Mouse (Mus musculus): ENCODE measurements around the gene Nid2. TPM values are rescaled to one million over a fixed set of nuclear protein-coding genes. Genes with fewer than 3 reads are reported as not detected.

Nid2 gene
- total and polyA plus RNA-seq, 3 experiments: 0.08 to 0.33 TPM; not detected in 1

GRCm38 (mm10) chr14:19709161-19709560 is 41.9 kb upstream of the Nid2 start:
- no peaks in the 10 kb centered on the region for H3K4me1 ChIP-seq (ENCODE audit: insufficient read depth, low read depth, low read length)
- H3K4me3 ChIP-seq (ENCODE audit: low read depth, low read length): no peak overlapping the region
- no peaks in the 10 kb centered on the region for H3K36me3 ChIP-seq (replicated peaks)
- TF ChIP-seq GATA1 (IDR thresholded peaks at IDR 0.05; ENCODE audit: borderline replicate concordance, low read length) (no peak), POLR2AphosphoS5 (IDR thresholded peaks at IDR 0.05; ENCODE audit: insufficient replicate concordance, low read depth, low read length) (no peak), TAL1 (conservative IDR thresholded peaks at IDR 0.05; ENCODE audit: low read depth, low read length) (no peak), CTCF (IDR thresholded peaks at IDR 0.05; ENCODE audit: low read depth, low read length) (no peak), GATA2 (IDR thresholded peaks at IDR 0.05; ENCODE audit: borderline replicate concordance, low read depth, low read length) (no peak)
- DNase-seq (ENCODE audit: low spot score) (no peak), ATAC-seq (ENCODE audit: extremely low read depth, insufficient number of reproducible peaks, low FRiP score, poor library complexity, severe bottlenecking) (no peak)
- H3K27me3 ChIP-seq (ENCODE audit: insufficient read depth, low read length): peaks cover 26% of the 10 kb centered on the region
- H3K9me3 ChIP-seq (replicated peaks): no peaks in the 10 kb centered on the region

GRCm38 (mm10) chr14:19711771-19712170 is 39.3 kb upstream of the Nid2 start:
- Histone ChIP-seq H3K9me3 (replicated peaks) (no peaks in the 10 kb centered on the region), H3K27me3 (ENCODE audit: insufficient read depth, low read length) (peaks cover 32% of the 10 kb centered on the region), H3K36me3 (replicated peaks) (no peaks in the 10 kb centered on the region), H3K4me3 (ENCODE audit: low read depth, low read length) (no peak overlapping the region), H3K4me1 (ENCODE audit: insufficient read depth, low read depth, low read length) (no peaks in the 10 kb centered on the region)
- no peak for TF ChIP-seq GATA1 (IDR thresholded peaks at IDR 0.05; ENCODE audit: borderline replicate concordance, low read length)
- ATAC-seq (ENCODE audit: extremely low read depth, insufficient number of reproducible peaks, low FRiP score, poor library complexity, severe bottlenecking) (no peak), DNase-seq (ENCODE audit: low spot score) (no peak)

- no peak for DNase-seq (ENCODE audit: low spot score)
- Histone ChIP-seq H3K4me3 (ENCODE audit: low read depth, low read length) (no peak overlapping the region), H3K9me3 (replicated peaks) (no peaks in the 10 kb centered on the region), H3K36me3 (replicated peaks) (no peaks in the 10 kb centered on the region), H3K27me3 (ENCODE audit: insufficient read depth, low read length) (peaks cover 29% of the 10 kb centered on the region), H3K4me1 (ENCODE audit: insufficient read depth, low read depth, low read length) (no peaks in the 10 kb centered on the region)
- TF ChIP-seq TAL1 (conservative IDR thresholded peaks at IDR 0.05; ENCODE audit: low read depth, low read length) (no peak), POLR2AphosphoS5 (IDR thresholded peaks at IDR 0.05; ENCODE audit: insufficient replicate concordance, low read depth, low read length) (no peak), GATA2 (IDR thresholded peaks at IDR 0.05; ENCODE audit: borderline replicate concordance, low read depth, low read length) (no peak), GATA1 (IDR thresholded peaks at IDR 0.05; ENCODE audit: borderline replicate concordance, low read length) (no peak), CTCF (IDR thresholded peaks at IDR 0.05; ENCODE audit: low read depth, low read length) (no peak)
- no peak for ATAC-seq (ENCODE audit: extremely low read depth, insufficient number of reproducible peaks, low FRiP score, poor library complexity, severe bottlenecking)
Measured at GRCm38 (mm10) chr14:19713067-19713466, 38.0 kb upstream of the Nid2 start.

GRCm38 (mm10) chr14:19719077-19719476 is 32.0 kb upstream of the Nid2 start:
- peaks cover 17% of the 10 kb centered on the region for H3K27me3 ChIP-seq (ENCODE audit: insufficient read depth, low read length)
- no peak for ATAC-seq (ENCODE audit: extremely low read depth, insufficient number of reproducible peaks, low FRiP score, poor library complexity, severe bottlenecking)
- H3K4me3 ChIP-seq (ENCODE audit: low read depth, low read length): no peak overlapping the region
- no peak for TF ChIP-seq CTCF (IDR thresholded peaks at IDR 0.05; ENCODE audit: low read depth, low read length)
- TF ChIP-seq GATA1 (IDR thresholded peaks at IDR 0.05; ENCODE audit: borderline replicate concordance, low read length): no peak
- no peak for TF ChIP-seq GATA2 (IDR thresholded peaks at IDR 0.05; ENCODE audit: borderline replicate concordance, low read depth, low read length)
- TF ChIP-seq TAL1 (conservative IDR thresholded peaks at IDR 0.05; ENCODE audit: low read depth, low read length): no peak
- TF ChIP-seq POLR2AphosphoS5 (IDR thresholded peaks at IDR 0.05; ENCODE audit: insufficient replicate concordance, low read depth, low read length): no peak
- H3K4me1 ChIP-seq (ENCODE audit: insufficient read depth, low read depth, low read length): no peaks in the 10 kb centered on the region
- H3K36me3 ChIP-seq (replicated peaks): no peaks in the 10 kb centered on the region
- no peak for DNase-seq (ENCODE audit: low spot score)
- no peaks in the 10 kb centered on the region for H3K9me3 ChIP-seq (replicated peaks)

- Histone ChIP-seq H3K4me1 (ENCODE audit: insufficient read depth, low read depth, low read length) (no peaks in the 10 kb centered on the region), H3K9me3 (replicated peaks) (no peaks in the 10 kb centered on the region), H3K36me3 (replicated peaks) (no peaks in the 10 kb centered on the region), H3K27me3 (ENCODE audit: insufficient read depth, low read length) (peaks cover 15% of the 10 kb centered on the region), H3K4me3 (ENCODE audit: low read depth, low read length) (no peak overlapping the region)
- no peak for DNase-seq (ENCODE audit: low spot score)
- TF ChIP-seq CTCF (IDR thresholded peaks at IDR 0.05; ENCODE audit: low read depth, low read length) (no peak), TAL1 (conservative IDR thresholded peaks at IDR 0.05; ENCODE audit: low read depth, low read length) (no peak), GATA2 (IDR thresholded peaks at IDR 0.05; ENCODE audit: borderline replicate concordance, low read depth, low read length) (no peak)
- ATAC-seq (ENCODE audit: extremely low read depth, insufficient number of reproducible peaks, low FRiP score, poor library complexity, severe bottlenecking): no peak
Measured at GRCm38 (mm10) chr14:19720044-19720611, 30.9 kb upstream of the Nid2 start.

GRCm38 (mm10) chr14:19728278-19728677 is 22.8 kb upstream of the Nid2 start:
- Histone ChIP-seq H3K4me3 (ENCODE audit: low read depth, low read length) (no peak overlapping the region), H3K36me3 (replicated peaks) (no peaks in the 10 kb centered on the region), H3K4me1 (ENCODE audit: insufficient read depth, low read depth, low read length) (no peaks in the 10 kb centered on the region), H3K9me3 (replicated peaks) (no peaks in the 10 kb centered on the region), H3K27me3 (ENCODE audit: insufficient read depth, low read length) (peaks cover 10% of the 10 kb centered on the region)
- ATAC-seq (ENCODE audit: extremely low read depth, insufficient number of reproducible peaks, low FRiP score, poor library complexity, severe bottlenecking): no peak
- no peak for TF ChIP-seq TAL1 (conservative IDR thresholded peaks at IDR 0.05; ENCODE audit: low read depth, low read length)
- no peak for TF ChIP-seq POLR2AphosphoS5 (IDR thresholded peaks at IDR 0.05; ENCODE audit: insufficient replicate concordance, low read depth, low read length)
- TF ChIP-seq CTCF (IDR thresholded peaks at IDR 0.05; ENCODE audit: low read depth, low read length): no peak
- no peak for TF ChIP-seq GATA1 (IDR thresholded peaks at IDR 0.05; ENCODE audit: borderline replicate concordance, low read length)
- TF ChIP-seq GATA2 (IDR thresholded peaks at IDR 0.05; ENCODE audit: borderline replicate concordance, low read depth, low read length): no peak
- DNase-seq (ENCODE audit: low spot score): no peak

- ATAC-seq (ENCODE audit: extremely low read depth, insufficient number of reproducible peaks, low FRiP score, poor library complexity, severe bottlenecking): no peak
- Histone ChIP-seq H3K4me1 (ENCODE audit: insufficient read depth, low read depth, low read length) (no peaks in the 10 kb centered on the region), H3K9me3 (replicated peaks) (no peaks in the 10 kb centered on the region), H3K36me3 (replicated peaks) (no peaks in the 10 kb centered on the region), H3K4me3 (ENCODE audit: low read depth, low read length) (no peak overlapping the region), H3K27me3 (ENCODE audit: insufficient read depth, low read length) (peaks cover 12% of the 10 kb centered on the region)
- TF ChIP-seq POLR2AphosphoS5 (IDR thresholded peaks at IDR 0.05; ENCODE audit: insufficient replicate concordance, low read depth, low read length) (no peak), GATA1 (IDR thresholded peaks at IDR 0.05; ENCODE audit: borderline replicate concordance, low read length) (no peak), GATA2 (IDR thresholded peaks at IDR 0.05; ENCODE audit: borderline replicate concordance, low read depth, low read length) (no peak), CTCF (IDR thresholded peaks at IDR 0.05; ENCODE audit: low read depth, low read length) (no peak), TAL1 (conservative IDR thresholded peaks at IDR 0.05; ENCODE audit: low read depth, low read length) (no peak)
- no peak for DNase-seq (ENCODE audit: low spot score)
Measured at GRCm38 (mm10) chr14:19728737-19729136, 22.3 kb upstream of the Nid2 start.
